Mouse (Mus musculus) gastrocnemius, postnatal 36 days (tissue): ENCODE measurements at regions not wholly inside any gene's neighbourhood (a gene's known extent, or its start where the extent isn't known, plus 50 kb on each side); places are given as distances from the start of the nearest gene placed in this dataset.
A peak's percentile ranks its signal among the peaks of the same experiment; 100 is the strongest.

Experiments used
- DNase-seq, 2 experiments: peaks; one replicate each; pipeline ENCODE4 v3.0.0; 2022
- intact Hi-C: fragments of 180-260 bp; cut with DNase I; formaldehyde crosslinking; loops from one replicate; pipeline ENCODE4 v1.15.1; 2025

DNA sequence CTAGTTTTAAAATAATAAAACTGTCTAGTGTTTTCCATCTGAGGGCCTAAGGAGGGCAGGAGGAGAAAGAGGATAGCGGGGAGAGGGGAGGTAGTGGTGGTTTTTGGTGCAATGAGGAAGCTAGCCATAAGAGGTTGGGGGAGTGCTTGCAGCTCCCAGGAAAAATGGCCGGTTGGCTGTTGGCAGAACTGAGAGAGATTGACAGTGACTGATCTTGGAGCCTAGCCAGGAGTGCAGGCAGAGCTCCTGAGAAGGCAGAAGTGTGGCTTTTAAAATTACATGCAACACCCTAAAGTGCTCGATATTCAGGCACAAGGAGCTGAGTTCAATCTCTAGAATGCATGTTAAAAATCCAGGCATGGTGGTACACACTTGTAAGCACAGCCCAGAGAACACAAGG is 938.3 kb upstream of the 2610301B20Rik start:
- DNase-seq, result no peak
- intact Hi-C loops, result no loop called here

- DNase-seq, result peak in 1 of 2 experiments; percentile 17
- intact Hi-C loops, result no loop called here
Observed at GRCm38 (mm10) chr4:9951441-9951840, 922.9 kb upstream of the 2610301B20Rik start.

DNA sequence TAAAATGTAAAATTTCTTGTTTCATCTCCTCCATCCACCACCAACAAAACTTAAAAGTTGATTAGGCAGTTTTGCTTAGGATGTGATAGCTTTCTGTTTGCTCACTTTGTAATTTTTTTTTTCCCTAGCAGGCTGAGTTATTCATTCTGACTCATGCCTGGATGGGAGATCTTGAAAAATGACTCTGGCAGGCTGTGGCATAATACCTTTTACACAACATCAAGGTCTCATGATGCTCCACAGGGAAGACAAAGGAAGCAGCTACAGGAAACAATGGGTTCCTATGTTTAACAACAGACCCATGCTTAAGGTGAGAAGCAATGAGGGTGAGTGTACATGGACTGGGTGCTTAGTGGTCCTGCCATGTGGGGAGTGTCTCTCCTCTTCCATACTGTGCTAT is 899.7 kb upstream of the 2610301B20Rik start:
- intact Hi-C loops, result no loop called here
- DNase-seq, result no peak

GRCm38 (mm10) chr4:9981354-9982040 is 892.8 kb upstream of the 2610301B20Rik start:
- intact Hi-C loops, result no loop called here
- no peak for DNase-seq

DNA sequence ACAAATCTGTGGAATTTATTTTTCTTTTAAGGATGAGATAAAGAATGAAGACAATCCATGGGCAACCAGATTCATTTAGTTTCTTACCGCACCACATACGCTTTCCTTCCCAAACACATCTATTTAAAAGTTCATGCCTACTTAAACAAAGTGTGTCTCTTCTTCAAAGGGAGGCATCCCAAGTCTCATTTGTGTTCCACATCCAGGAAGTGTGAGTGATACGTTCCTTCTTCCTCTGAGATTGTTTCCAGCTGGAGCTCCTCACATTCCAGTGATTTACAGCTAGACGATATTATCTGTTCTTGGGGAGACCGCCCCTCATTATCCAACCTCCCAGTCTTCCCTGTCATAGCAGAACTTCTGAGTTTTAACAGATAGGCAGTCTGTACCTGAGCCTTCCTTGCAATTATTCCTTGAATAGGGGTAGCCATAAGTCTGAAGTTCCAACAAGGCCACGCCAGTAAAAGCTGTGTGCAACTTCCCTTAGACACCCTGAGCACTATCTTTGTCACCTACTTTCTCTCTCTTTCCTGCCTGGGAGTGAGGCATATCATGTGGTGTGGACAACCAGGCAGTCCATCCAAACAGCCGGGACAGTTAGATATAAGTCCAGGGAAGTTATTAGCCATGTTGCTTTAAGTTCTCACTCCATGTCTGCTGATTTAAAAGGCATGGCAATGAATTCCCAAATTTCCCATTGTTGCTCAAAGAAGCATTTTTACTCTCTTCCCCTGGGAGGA is 891.3 kb upstream of the 2610301B20Rik start:
- intact Hi-C loops, result no loop called here
- DNase-seq, result no peak

DNA sequence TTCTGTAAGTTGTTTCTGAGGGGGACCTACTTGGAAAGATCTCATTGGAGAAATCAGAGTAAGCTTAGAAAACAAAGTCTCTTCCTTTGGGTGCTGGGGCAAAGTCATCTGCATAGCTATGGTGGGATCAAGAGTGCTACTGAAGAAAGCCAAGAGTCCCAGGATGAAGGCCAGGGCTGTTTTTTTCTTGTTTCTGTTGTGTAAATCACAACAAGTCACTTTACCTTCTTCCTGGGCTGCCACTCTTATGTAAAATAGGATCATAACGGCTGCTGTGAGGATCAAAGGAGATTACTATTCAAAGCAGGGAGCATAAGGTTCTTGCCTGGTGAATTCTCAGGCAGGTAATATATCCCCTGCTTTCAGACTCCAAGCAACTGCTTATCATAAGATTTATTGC is 880.4 kb upstream of the 2610301B20Rik start:
- no peak for DNase-seq
- intact Hi-C loops, result no loop called here

DNA sequence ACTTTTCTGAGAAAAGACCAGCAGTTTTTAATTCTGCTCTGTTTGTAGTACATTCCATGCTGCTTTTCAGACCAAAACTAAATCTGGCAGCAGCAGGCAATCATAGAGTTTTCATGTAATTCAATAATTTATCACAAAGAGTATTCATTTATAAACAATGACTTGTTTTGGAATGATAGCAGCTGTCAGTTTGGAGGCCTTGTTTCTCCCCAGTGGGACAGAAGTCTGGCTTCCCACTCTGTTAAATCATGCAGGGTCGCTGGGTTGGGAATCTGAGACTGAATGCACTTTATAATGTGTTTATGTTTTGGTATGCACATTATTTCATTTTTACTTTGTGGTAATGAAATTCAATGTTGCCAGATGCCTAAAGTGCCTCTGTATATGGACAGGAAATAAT is 879.8 kb upstream of the 2610301B20Rik start:
- no peak for DNase-seq
- intact Hi-C loops, result no loop called here

DNA sequence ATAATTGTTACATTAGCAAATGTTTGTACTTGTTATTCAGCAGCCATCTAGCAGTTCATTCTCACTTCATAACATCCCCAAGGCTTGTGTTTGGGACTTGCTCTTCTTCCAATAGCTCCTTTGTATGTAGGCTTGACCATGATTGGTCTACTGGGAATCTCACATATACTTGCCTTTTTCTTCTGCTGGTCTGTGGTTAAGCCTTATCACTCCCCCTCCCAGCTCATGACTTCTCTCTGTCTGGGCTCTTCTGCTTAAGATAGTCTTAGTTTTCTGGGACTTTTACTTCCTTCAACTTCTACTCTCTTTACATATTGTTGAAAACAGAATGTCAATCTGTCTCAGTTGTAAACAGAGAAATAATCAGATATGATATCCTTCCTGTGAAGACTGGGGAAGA is 844.0 kb upstream of the 2610301B20Rik start:
- intact Hi-C loops, result no loop called here
- DNase-seq, result no peak

DNA sequence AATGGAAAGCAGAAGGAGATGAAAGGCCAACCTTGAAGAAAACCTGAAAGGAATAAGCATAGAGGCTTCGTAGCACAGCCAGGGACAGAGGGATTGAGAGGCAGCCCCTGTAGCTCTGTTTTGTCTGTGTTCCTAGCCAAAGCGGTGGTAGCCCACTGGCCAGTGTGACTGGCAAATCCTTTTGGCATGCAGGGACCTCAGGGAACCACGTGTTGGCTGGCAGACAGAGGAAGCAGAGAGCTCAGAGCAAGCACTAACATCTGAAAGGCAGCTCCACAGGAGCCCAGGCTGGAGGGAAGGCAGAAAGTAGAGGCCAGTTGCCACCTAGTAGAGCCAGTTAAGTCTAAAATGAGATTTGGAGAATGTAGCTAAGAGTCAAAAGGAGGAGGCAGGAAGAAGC is 842.5 kb upstream of the 2610301B20Rik start:
- intact Hi-C loops, result no loop called here
- no peak for DNase-seq

DNA sequence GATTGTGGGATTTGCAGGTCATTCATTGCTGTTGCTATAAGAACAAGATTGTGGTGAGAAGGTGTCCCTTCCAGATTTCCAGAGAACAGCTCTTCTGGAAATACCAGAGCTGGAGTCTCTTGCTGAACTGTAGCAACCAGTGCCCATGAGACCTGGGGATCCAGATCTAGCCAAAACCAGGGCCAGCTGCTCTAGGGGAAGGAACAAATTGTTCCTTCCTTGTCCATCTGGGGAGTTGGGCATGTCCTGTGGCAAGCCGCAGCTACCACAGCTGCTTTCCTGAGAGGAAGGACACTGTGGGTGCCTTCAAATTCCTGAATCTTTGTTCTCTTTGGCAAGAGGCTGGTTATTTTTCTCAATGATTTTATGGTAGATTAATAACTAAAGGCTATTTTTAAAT is 839.0 kb upstream of the 2610301B20Rik start:
- intact Hi-C loops, result no loop called here
- DNase-seq, result no peak

- intact Hi-C loops, result no loop called here
- DNase-seq, result no peak
Observed at GRCm38 (mm10) chr4:10041301-10042093, 832.8 kb upstream of the 2610301B20Rik start.

- intact Hi-C loops, result no loop called here
- DNase-seq, result no peak
Observed at GRCm38 (mm10) chr4:10048770-10049169, 825.5 kb upstream of the 2610301B20Rik start.

DNA sequence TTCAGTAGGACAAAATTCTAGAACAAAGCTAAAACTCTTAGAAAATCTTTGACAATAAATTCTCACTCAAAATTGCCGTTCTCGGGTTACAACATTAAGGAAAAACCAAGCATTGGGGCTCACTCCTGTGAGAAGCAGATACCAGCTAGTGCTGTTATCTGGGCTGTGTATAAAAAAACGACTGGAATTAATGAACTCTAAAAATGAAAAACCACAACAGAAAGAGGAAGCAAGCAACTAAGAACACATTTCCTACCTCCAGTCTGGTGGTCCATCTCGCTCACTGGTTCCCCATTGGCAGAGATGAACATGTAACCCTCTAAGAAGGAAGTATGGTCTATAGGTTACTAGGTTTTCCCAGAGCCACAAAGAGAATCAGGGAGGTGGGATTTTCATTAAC is 824.9 kb upstream of the 2610301B20Rik start:
- intact Hi-C loops, result no loop called here
- DNase-seq, result no peak

DNA sequence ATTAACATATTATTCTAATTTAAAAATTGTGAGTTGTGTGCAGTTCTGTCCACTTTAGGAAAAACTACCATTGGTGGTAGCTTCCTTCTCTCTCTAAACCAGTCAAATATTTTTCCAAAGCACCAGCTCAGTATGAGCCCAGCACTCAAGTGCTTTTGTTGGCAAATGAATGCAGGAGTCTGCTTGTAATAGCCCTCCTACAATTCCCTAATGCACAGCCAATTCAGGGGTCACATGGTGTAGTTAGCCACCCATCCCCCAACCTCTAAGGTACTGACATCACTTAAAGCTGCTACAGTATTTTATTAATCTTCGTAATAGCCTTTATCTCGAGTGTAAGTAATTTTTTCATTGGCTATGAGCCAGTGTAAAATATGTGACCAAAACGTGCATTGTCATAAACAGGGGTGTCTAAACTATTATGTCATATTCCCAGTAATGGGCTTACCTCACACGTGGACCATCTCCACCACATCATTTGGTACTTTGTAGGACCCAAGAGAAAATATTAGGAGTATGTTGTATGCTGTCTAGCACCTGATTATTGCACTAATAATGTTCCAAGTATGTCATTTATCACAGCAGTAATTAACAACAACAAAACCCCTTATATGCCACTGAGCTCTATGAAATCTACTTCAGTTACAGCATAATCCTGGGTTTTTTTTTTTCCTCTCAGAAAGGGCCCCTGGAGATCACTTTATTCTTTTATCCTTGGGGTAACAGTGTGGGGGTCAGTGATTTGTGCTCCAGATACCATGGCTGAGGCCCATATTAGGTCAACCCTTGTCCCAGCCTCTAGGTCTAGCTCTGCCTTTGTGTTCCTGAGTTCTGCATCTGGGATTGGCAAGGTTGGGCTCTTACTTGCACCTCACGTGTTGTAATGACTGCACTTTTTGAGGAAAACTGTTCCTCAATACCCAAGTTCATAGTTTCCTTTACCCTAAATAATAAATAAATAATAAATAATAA is 822.7 kb upstream of the 2610301B20Rik start:
- no peak for DNase-seq
- intact Hi-C loops, result no loop called here

- intact Hi-C loops, result no loop called here
- DNase-seq, result no peak
Observed at GRCm38 (mm10) chr4:10052869-10053268, 821.4 kb upstream of the 2610301B20Rik start.

- DNase-seq, result no peak
- intact Hi-C loops, result no loop called here
Observed at GRCm38 (mm10) chr4:10072500-10073106, 801.7 kb upstream of the 2610301B20Rik start.

DNA sequence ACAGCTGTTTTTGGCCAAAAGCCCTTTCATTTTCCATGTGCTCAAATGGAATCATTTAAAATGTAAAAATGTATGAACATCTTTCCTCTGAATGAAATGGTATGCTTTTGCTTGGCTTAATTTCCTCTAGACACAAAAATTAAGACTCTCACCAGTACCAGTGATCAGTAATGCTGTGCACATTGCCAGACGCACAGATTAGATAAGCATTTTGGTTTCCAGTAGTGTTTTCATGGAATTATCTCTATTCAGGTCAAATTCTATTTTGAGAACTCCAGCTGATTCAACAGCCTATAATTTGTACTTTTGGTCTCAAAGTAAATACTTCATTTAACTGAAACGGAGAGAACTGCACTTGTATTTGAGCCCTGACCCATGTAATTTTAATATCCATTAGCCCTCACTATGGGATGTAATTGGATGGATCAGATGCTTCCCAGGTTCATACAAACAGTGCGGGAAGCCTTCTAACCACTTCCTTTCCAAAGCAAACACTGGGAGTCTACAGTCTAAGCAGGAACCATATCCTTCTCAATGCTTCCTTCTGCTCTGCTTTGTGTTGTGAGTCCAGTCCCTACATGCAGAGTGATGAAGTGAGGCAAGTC is 794.6 kb upstream of the 2610301B20Rik start:
- DNase-seq, result no peak
- intact Hi-C loops, result no loop called here

- DNase-seq, result no peak
- intact Hi-C loops, result no loop called here
Observed at GRCm38 (mm10) chr4:10114831-10115230, 759.5 kb upstream of the 2610301B20Rik start.

GRCm38 (mm10) chr4:10117964-10118363 is 756.3 kb upstream of the 2610301B20Rik start:
- intact Hi-C loops, result no loop called here
- no peak for DNase-seq
